Mouse (Mus musculus): ENCODE data around the gene Gm20388. TPM values are rescaled to one million over a fixed set of nuclear protein-coding genes. Genes with fewer than 3 reads are reported as not detected.

Gene Gm20388
- polyA plus RNA-seq, 1 experiment from 2014 or later, result 12.4 TPM

DNA sequence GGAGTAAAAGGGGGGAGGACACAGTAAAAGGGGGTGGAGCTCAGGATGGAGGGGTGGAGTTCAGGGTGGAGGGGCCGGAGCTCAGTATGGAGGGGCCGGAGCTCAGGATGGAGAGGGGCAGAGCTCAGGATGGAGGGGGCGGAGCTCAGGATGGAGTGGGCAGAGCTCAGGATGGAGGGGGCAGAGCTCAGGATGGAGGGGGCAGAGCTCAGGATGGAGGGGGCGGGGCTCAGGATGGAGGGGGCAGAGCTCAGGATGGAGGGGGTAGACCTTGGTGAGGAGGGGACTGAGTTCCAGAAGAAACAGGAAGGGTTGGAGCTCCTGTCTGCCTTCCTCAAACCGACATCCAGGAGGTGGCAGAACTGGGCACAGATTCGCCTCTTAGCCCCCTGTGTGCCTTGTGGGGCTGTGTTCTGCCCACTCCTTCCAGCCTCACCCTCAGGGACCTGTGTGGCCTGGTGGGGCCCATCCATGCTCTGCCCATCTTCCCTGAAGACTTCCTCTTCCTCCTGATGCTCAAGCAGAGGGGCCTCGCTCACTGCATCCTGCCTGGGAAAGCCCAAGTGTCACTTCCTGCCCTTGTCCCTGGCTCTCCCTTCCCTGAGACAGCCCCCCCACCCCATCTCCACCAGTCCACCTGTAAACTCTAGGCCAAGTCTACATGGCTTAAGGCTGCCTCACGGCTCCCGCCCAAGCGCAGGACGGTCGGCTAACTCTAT lies 2586.5 kb downstream of the Gm20388 start:
- Histone ChIP-seq H3K4me1 (ENCODE audit: control insufficient read depth, insufficient read depth, low read depth, low read length) (no peaks in the 10 kb centered on the region), H3K9ac (ENCODE audit: low read depth, low read length) (no peak overlapping the region), H3K36me3 (ENCODE audit: control insufficient read depth, insufficient read depth, low read length) (no peaks in the 10 kb centered on the region), H3K9me3 (ENCODE audit: control insufficient read depth, low read length) (no peaks in the 10 kb centered on the region), H3K4me2 (ENCODE audit: low read length) (no peak overlapping the region), H3K27me3 (replicated peaks; ENCODE audit: control insufficient read depth, insufficient read depth, low read length) (no peaks in the 10 kb centered on the region), H3K27ac (ENCODE audit: low read depth, low read length) (no peak overlapping the region), H3K4me3 (ENCODE audit: low read length) (no peak overlapping the region)
- ATAC-seq, result no peak
- WGBS, result 82% methylated on average over 12 of the region's 12 CpGs

DNA sequence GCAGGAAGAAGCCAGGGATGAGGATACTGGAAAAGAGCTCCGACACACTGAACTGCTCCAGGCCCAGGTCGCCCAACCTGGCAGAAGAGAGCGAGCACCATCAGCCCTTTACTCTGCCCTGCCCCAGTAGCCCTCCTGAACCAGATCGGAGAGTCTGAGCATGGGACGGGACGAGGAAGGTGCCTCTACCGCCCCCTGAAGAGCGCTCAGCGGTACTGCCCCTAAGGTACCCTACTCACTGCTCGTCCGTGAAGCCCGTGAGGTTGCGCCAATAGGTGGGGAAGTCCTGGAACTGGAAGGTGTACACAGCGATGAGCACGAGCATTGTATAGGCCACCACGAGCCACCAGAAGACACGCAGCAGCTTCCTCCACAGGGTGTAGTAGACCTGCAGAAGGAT lies 2587.3 kb downstream of the Gm20388 start:
- Histone ChIP-seq H3K4me2 (ENCODE audit: low read length) (no peak overlapping the region), H3K36me3 (ENCODE audit: control insufficient read depth, insufficient read depth, low read length) (no peaks in the 10 kb centered on the region), H3K9me3 (ENCODE audit: control insufficient read depth, low read length) (no peaks in the 10 kb centered on the region), H3K4me1 (ENCODE audit: control insufficient read depth, insufficient read depth, low read depth, low read length) (no peaks in the 10 kb centered on the region), H3K27ac (ENCODE audit: low read depth, low read length) (no peak overlapping the region), H3K9ac (ENCODE audit: low read depth, low read length) (no peak overlapping the region), H3K27me3 (replicated peaks; ENCODE audit: control insufficient read depth, insufficient read depth, low read length) (no peaks in the 10 kb centered on the region), H3K4me3 (ENCODE audit: low read length) (no peak overlapping the region)
- no peak for ATAC-seq
- WGBS, result 62% methylated on average over 17 of the region's 17 CpGs

GRCm38 (mm10) chr8:122500856-122501255 lies 2590.2 kb downstream of the Gm20388 start:
- 36% methylated on average over 10 of the region's 10 CpGs for WGBS
- no peaks in the 10 kb centered on the region for H3K27me3 ChIP-seq (replicated peaks; ENCODE audit: control insufficient read depth, insufficient read depth, low read length)
- peak; percentile 75; the same call in 1 of the 2 replicates for ATAC-seq
- no peaks in the 10 kb centered on the region for H3K9me3 ChIP-seq (ENCODE audit: control insufficient read depth, low read length)
- H3K9ac ChIP-seq (ENCODE audit: low read depth, low read length), result no peak overlapping the region
- no peaks in the 10 kb centered on the region for H3K36me3 ChIP-seq (ENCODE audit: control insufficient read depth, insufficient read depth, low read length)
- H3K4me3 ChIP-seq (ENCODE audit: low read length), result no peak overlapping the region
- H3K27ac ChIP-seq (ENCODE audit: low read depth, low read length), result no peak overlapping the region
- no peaks in the 10 kb centered on the region for H3K4me1 ChIP-seq (ENCODE audit: control insufficient read depth, insufficient read depth, low read depth, low read length)
- H3K4me2 ChIP-seq (ENCODE audit: low read length), result no peak overlapping the region

DNA sequence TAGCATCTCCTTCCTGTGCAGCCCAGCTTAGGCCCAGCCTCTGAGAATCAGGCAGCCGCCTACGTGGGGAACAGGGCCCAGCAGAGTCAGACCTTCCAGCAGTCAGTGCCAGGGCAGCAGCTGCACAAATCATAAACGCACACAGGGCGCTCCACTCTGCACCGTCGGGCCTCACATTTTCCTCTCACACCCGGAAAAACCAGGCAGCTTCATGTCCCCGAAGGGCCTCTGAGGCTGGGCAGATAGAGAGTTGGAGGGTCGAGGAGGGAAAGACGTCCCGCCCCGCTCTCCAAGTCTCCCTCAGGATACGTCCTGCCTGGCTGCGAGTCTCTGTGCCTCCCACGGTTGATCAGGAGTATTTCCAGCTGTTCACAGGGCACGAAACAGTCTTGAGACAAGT lies 2600.9 kb downstream of the Gm20388 start:
- Histone ChIP-seq H3K9me3 (ENCODE audit: control insufficient read depth, low read length) (no peaks in the 10 kb centered on the region), H3K4me3 (ENCODE audit: low read length) (no peak overlapping the region), H3K4me2 (ENCODE audit: low read length) (no peak overlapping the region), H3K27me3 (replicated peaks; ENCODE audit: control insufficient read depth, insufficient read depth, low read length) (no peaks in the 10 kb centered on the region), H3K9ac (ENCODE audit: low read depth, low read length) (no peak overlapping the region), H3K36me3 (ENCODE audit: control insufficient read depth, insufficient read depth, low read length) (no peaks in the 10 kb centered on the region), H3K4me1 (ENCODE audit: control insufficient read depth, insufficient read depth, low read depth, low read length) (no peaks in the 10 kb centered on the region), H3K27ac (ENCODE audit: low read depth, low read length) (no peak overlapping the region)
- ATAC-seq, result no peak
- 77% methylated on average over 16 of the region's 16 CpGs for WGBS

GRCm38 (mm10) chr8:122512392-122512791 lies 2601.8 kb downstream of the Gm20388 start:
- Histone ChIP-seq H3K4me1 (ENCODE audit: control insufficient read depth, insufficient read depth, low read depth, low read length) (no peaks in the 10 kb centered on the region), H3K4me3 (ENCODE audit: low read length) (no peak overlapping the region), H3K27me3 (replicated peaks; ENCODE audit: control insufficient read depth, insufficient read depth, low read length) (no peaks in the 10 kb centered on the region), H3K4me2 (ENCODE audit: low read length) (no peak overlapping the region), H3K27ac (ENCODE audit: low read depth, low read length) (no peak overlapping the region), H3K9me3 (ENCODE audit: control insufficient read depth, low read length) (no peaks in the 10 kb centered on the region), H3K36me3 (ENCODE audit: control insufficient read depth, insufficient read depth, low read length) (no peaks in the 10 kb centered on the region), H3K9ac (ENCODE audit: low read depth, low read length) (no peak overlapping the region)
- 86% methylated on average over 7 of the region's 7 CpGs for WGBS
- ATAC-seq, result no peak

GRCm38 (mm10) chr8:122515699-122516098 lies 2605.1 kb downstream of the Gm20388 start:
- H3K4me2 ChIP-seq (ENCODE audit: low read length), result no peak overlapping the region
- H3K36me3 ChIP-seq (ENCODE audit: control insufficient read depth, insufficient read depth, low read length), result no peaks in the 10 kb centered on the region
- 94% methylated on average over 14 of the region's 14 CpGs for WGBS
- H3K27me3 ChIP-seq (replicated peaks; ENCODE audit: control insufficient read depth, insufficient read depth, low read length), result no peaks in the 10 kb centered on the region
- ATAC-seq, result no peak
- no peak overlapping the region for H3K9ac ChIP-seq (ENCODE audit: low read depth, low read length)
- no peak overlapping the region for H3K27ac ChIP-seq (ENCODE audit: low read depth, low read length)
- no peaks in the 10 kb centered on the region for H3K9me3 ChIP-seq (ENCODE audit: control insufficient read depth, low read length)
- H3K4me1 ChIP-seq (ENCODE audit: control insufficient read depth, insufficient read depth, low read depth, low read length), result no peaks in the 10 kb centered on the region
- H3K4me3 ChIP-seq (ENCODE audit: low read length), result no peak overlapping the region

DNA sequence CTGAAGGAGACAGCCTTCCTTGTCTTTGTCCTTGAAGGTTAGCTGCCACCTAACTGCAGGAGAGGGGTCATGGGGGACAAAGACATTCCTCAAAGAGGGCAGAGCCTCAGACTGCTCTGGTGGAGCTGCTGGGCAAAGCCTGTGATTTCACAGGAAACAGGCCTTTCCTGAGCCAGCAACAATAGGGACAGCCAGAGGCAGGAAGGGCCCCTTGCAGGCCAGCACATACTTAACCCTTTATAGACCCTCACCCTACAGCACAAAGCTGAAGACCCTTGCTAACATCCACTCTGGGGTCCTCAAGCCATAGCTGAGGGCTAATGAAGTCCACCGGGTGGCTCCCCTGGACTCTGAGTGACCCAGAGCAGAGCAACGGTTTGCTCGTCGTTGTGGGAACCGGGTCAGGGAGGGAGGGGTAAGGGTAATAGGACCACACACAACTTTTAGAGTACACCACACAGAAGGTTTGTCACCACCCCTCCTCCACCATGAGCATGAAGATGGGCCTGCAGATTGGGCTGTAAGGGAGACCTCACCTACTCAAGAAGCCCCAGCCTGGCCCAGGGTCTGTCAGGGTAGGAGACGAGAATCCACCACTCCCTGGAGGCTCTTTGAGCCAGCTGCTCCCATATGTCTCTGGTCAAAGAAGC lies 2607.0 kb downstream of the Gm20388 start:
- WGBS, result 16% methylated on average over 6 of the region's 6 CpGs
- Histone ChIP-seq H3K4me3 (ENCODE audit: low read length) (no peak overlapping the region), H3K4me1 (ENCODE audit: control insufficient read depth, insufficient read depth, low read depth, low read length) (no peaks in the 10 kb centered on the region), H3K4me2 (ENCODE audit: low read length) (no peak overlapping the region), H3K9me3 (ENCODE audit: control insufficient read depth, low read length) (no peaks in the 10 kb centered on the region), H3K9ac (ENCODE audit: low read depth, low read length) (no peak overlapping the region), H3K36me3 (ENCODE audit: control insufficient read depth, insufficient read depth, low read length) (no peaks in the 10 kb centered on the region), H3K27me3 (replicated peaks; ENCODE audit: control insufficient read depth, insufficient read depth, low read length) (no peaks in the 10 kb centered on the region), H3K27ac (ENCODE audit: low read depth, low read length) (no peak overlapping the region)
- no peak for ATAC-seq

GRCm38 (mm10) chr8:122520611-122521010 lies 2610.0 kb downstream of the Gm20388 start:
- H3K4me3 ChIP-seq (ENCODE audit: low read length), result no peak overlapping the region
- H3K4me1 ChIP-seq (ENCODE audit: control insufficient read depth, insufficient read depth, low read depth, low read length), result peaks cover 19% of the 10 kb centered on the region
- no peak overlapping the region for H3K9ac ChIP-seq (ENCODE audit: low read depth, low read length)
- H3K36me3 ChIP-seq (ENCODE audit: control insufficient read depth, insufficient read depth, low read length), result no peaks in the 10 kb centered on the region
- ATAC-seq, result no peak
- no peak overlapping the region for H3K27ac ChIP-seq (ENCODE audit: low read depth, low read length)
- no peaks in the 10 kb centered on the region for H3K27me3 ChIP-seq (replicated peaks; ENCODE audit: control insufficient read depth, insufficient read depth, low read length)
- no peaks in the 10 kb centered on the region for H3K9me3 ChIP-seq (ENCODE audit: control insufficient read depth, low read length)
- H3K4me2 ChIP-seq (ENCODE audit: low read length), result no peak overlapping the region
- WGBS, result 70% methylated on average over 11 of the region's 11 CpGs

- Histone ChIP-seq H3K27me3 (replicated peaks; ENCODE audit: control insufficient read depth, insufficient read depth, low read length) (no peaks in the 10 kb centered on the region), H3K36me3 (ENCODE audit: control insufficient read depth, insufficient read depth, low read length) (no peaks in the 10 kb centered on the region), H3K4me1 (ENCODE audit: control insufficient read depth, insufficient read depth, low read depth, low read length) (peaks cover 19% of the 10 kb centered on the region), H3K4me3 (ENCODE audit: low read length) (no peak overlapping the region), H3K9ac (ENCODE audit: low read depth, low read length) (peak overlapping the region; percentile 35), H3K27ac (ENCODE audit: low read depth, low read length) (peak overlapping the region; percentile 51), H3K4me2 (ENCODE audit: low read length) (no peak overlapping the region; the same call in 1 of the 2 replicates), H3K9me3 (ENCODE audit: control insufficient read depth, low read length) (no peaks in the 10 kb centered on the region)
- ATAC-seq, result peak; percentile 48; the same call in 1 of the 2 replicates
- WGBS, result 52% methylated on average over 14 of the region's 14 CpGs
Observed at GRCm38 (mm10) chr8:122522796-122523651, 2612.4 kb downstream of the Gm20388 start.
